Mouse (Mus musculus) layer of hippocampus, adult 2 months (tissue): ENCODE results near the gene Xpr1. TPM values are rescaled to one million over a fixed set of nuclear protein-coding genes. Genes with fewer than 3 reads are reported as not detected.

Experiments used
- DNase-seq, 2 experiments: peaks; one replicate each; pipeline ENCODE4 v3.0.0; 2022; ENCODE audit warnings: low spot score in 2 of 2
- H3K27ac ChIP-seq: fragments of 200-600 bp; 2 replicates; pipeline ENCODE4 v1.8.1; 2022
- H3K4me3 ChIP-seq: fragments of 200-600 bp; 2 replicates; pipeline ENCODE4 v1.8.1; 2022; ENCODE audit warnings: mild to moderate bottlenecking
- CTCF ChIP-seq: fragments of 200-600 bp; conservative IDR thresholded peaks from 2 replicates; pipeline ENCODE4 v1.8.1; 2022; ENCODE audit warnings: antibody characterized with exemption, mild to moderate bottlenecking, moderate library complexity
- total RNA-seq, 2 experiments: library from RNA; stranded (reverse); gene quantifications; 2 replicates each; pipeline ENCODE4 v1.2.3; 2021

The Xpr1 gene
- total RNA-seq, 2 experiments from 2014 or later: 91.0 to 94.0 TPM

- DNase-seq: no peak
- Histone ChIP-seq H3K27ac (no peak overlapping the region), H3K4me3 (no peak overlapping the region)
- TF ChIP-seq CTCF: no peak
These were observed 10.1 kb upstream of the Xpr1 start for GRCm38 (mm10) chr1:155427126-155427865.

DNA sequence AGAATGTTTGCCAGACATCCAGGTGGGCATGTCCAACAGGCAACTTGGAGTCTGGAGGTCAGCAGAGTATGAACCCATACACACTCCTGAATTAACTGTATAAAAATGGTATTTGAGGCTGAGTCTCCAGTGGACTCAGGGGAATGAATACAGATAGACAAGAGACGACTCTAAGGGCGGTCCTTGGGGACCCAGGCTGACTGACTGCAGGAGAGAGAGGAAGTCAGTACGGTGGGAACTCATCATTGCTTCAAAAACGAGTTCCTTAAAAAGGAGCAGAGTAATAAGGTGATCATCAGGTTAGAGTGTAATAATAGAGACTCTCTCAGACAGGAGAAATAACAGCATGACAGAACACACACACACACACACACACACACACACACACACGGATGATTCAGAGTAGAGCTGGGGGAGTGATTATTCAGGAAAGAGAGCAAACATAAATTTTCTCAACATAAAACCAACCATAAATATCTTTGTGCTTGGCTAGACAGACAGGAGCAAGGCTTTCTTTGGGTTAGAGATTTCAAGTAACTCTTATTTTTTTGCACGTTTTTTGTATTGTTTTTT lies 8.6 kb upstream of the Xpr1 start:
- TF ChIP-seq CTCF: no peak
- DNase-seq: no peak
- Histone ChIP-seq H3K4me3 (no peak overlapping the region), H3K27ac (no peak overlapping the region)

DNA sequence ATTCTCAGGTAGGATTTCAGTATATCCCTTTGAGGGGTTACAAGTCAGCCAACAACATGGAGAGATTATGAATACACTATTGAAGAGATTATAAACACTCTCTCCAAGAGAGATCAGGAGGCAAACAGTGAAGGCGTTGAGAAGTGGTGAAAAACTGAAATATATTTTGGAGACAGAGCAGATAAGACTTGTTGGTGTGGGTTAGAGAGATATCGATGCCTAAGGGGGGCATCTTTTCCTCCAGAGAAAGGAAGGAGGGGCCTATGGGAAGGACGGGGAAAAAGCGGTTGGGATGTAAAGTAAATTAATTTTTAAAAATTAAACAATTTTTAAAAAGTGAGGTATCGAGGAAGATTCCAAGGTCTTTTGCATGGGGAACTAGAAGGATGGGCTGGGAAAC lies 8.1 kb upstream of the Xpr1 start:
- no peak for DNase-seq
- Histone ChIP-seq H3K4me3 (no peak overlapping the region), H3K27ac (no peak overlapping the region)
- no peak for TF ChIP-seq CTCF

DNA sequence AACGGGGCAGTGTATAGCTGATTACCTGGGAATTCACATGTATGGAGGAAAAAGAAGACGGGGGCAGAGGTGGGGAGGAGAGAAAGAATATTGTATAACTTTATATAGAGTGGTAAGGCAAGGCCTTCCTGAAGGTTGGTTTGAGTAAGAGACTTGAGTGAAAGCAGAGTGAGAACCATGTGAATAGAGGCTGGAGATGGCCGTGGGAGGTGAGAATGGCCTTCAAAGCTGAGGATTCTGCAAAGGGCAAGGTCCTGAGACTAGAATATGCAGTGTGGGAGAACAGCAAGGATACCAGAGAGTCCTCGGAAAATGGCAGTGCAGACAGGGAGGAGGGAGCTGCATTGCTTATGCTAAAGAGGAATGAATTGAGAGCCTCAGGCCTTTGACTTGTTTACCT lies 6.6 kb upstream of the Xpr1 start:
- no peak for DNase-seq
- TF ChIP-seq CTCF: no peak
- no peak overlapping the region for H3K27ac ChIP-seq

DNA sequence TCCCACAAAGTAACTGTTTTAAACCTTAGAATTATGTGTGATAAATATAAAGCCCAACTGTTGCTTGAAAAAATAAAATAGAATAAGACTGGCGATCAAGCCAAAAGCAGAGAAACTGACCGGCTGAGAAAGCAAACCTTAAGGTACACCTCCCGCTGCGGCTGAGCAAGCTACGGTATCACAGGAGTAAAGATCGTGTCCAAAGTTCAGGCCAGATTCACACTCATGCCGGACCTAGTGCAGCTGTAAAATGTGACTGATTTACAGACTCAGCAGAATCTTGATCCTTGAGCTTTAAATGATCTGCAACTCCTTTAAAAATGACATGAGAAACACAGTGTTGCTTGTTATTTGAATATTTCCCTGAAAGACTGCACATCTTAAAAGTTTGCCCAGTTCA lies 4.8 kb upstream of the Xpr1 start:
- TF ChIP-seq CTCF: no peak
- no peak overlapping the region for H3K27ac ChIP-seq
- DNase-seq: no peak
- H3K4me3 ChIP-seq: no peak overlapping the region

More for the DNA sequence above, 6.6 kb upstream of the Xpr1 start:
- H3K4me3 ChIP-seq: no peak overlapping the region

DNA sequence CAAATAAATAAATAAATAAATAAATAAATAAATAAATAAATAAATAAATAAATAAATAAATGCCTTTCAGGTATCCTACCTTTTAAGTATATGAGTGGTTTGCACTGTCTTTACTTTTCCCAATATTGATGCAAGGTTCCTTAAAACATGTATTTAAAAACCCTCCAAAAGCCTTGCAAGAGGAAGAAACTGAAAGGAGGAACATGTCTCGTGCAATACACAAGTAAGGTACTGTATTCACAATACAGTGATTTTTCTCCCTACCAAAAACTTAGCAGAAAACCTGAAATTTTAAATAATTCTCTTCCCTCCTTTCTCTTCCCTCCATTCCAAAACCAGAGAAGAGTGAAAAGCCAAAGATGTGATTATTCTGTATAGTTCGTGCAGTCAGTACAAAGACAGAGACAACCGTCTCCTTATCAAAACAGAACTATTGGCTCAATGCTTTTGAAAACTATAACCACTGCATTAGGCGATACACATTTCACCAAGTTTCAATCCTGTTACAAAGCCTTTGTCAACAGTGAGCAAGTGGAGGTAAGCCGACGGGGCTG lies 991 bp downstream of the Xpr1 start:
- no peak for TF ChIP-seq CTCF
- DNase-seq: no peak
- Histone ChIP-seq H3K27ac (peak overlapping the region; percentile 95), H3K4me3 (peak overlapping the region; percentile 92)

GRCm38 (mm10) chr1:155415421-155415820 lies 1.8 kb downstream of the Xpr1 start:
- no peak for DNase-seq
- peak overlapping the region; percentile 92 for H3K4me3 ChIP-seq
- H3K27ac ChIP-seq: peak overlapping the region; percentile 95
- no peak for TF ChIP-seq CTCF

DNA sequence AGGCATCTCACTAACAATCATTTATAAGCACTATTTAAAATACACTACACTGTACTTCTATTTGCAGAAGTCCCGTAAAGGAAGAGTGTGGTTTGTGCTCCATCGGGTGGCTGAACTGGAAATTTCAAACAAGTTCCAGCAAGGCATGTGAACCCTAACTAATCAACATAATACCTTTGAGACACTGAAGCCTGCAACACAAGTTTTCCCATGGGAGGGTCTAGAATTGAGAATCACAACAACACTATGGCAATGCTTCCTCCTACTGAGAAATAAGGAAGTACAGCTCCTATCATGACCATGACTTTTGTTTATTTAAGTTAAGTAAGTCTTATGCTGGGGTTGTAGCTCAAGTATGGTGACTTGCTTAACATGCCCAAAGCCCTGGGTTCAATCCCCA lies 4.5 kb downstream of the Xpr1 start:
- Histone ChIP-seq H3K4me3 (no peak overlapping the region), H3K27ac (no peak overlapping the region)
- peak; percentile 49 for TF ChIP-seq CTCF
- DNase-seq: no peak

- H3K4me3 ChIP-seq: no peak overlapping the region
- H3K27ac ChIP-seq: no peak overlapping the region
- DNase-seq: no peak
- no peak for TF ChIP-seq CTCF
These were observed 8.6 kb downstream of the Xpr1 start for GRCm38 (mm10) chr1:155408577-155408966.

DNA sequence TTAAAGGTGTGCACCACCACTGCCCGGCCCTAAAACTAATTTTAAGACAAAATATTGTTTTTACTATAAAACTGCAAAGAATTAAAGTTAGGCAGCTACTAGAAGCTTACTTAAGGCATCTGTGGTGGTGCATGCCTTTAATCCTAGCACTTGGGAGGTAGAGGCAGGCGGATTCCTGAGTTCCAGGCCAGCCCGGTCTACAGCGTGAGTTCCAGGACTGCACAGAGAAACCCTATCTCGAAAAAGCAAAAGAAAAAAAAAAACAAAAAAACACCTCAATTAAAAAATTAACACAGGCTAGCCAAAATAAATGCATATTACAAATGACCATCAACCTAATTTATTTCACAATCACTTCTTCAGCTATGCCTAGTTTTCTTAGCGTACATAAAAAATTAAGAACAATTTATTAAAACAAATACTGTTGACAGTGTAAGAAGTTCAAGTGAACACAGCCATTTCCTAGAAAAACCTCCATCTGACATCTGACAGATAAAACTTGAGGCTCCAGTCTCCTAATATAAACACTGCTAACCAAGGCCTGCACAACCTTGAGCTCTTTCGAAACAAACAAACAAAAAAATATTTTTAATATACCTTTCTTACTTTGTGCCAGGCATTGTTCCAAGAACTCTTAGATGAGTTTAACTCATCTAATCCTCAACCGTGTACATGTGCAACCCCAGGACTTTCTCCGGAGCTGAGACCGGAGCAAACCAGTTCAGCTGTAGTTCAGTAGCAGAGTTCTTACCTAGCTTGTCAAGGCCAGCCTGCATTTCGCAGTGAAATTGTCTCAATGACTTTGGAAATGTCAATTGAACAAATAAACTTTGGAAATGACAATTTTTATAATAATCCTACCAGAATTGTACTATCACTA lies 9.3 kb downstream of the Xpr1 start:
- Histone ChIP-seq H3K4me3 (no peak overlapping the region), H3K27ac (no peak overlapping the region)
- DNase-seq: no peak
- TF ChIP-seq CTCF: no peak

GRCm38 (mm10) chr1:155400056-155400455 lies 17.2 kb downstream of the Xpr1 start:
- H3K4me3 ChIP-seq: no peak overlapping the region
- no peak for TF ChIP-seq CTCF
- H3K27ac ChIP-seq: peak overlapping the region; percentile 39; the same call in 1 of the 2 replicates
- DNase-seq: no peak

- no peak for DNase-seq
- H3K27ac ChIP-seq: peak overlapping the region; percentile 11
- no peak for TF ChIP-seq CTCF
- H3K4me3 ChIP-seq: no peak overlapping the region
These were observed 22.4 kb downstream of the Xpr1 start for GRCm38 (mm10) chr1:155394829-155395228.

GRCm38 (mm10) chr1:155394021-155394420 lies 23.2 kb downstream of the Xpr1 start:
- no peak for DNase-seq
- no peak for TF ChIP-seq CTCF
- Histone ChIP-seq H3K4me3 (no peak overlapping the region), H3K27ac (no peak overlapping the region)
